Comparison of ENCODE assay signal across 8 mouse cellular contexts in genomic region chr7:63757678-63758239, GRCm38 (mm10).
A peak's percentile ranks its signal among the peaks of the same experiment; 100 is the strongest.
DNase-seq lines count a peak whose midpoint lies in the region; ATAC-seq lines count a peak whose summit lies in the region.

No protein-coding gene starts in this region.

- H3K9me3 ChIP-seq in liver, embryonic 11.5 days (ENCODE audit: control insufficient read depth, low read length), result no peaks in the 10 kb centered on the region
- no peaks in the 10 kb centered on the region for H3K9me3 ChIP-seq in embryonic facial prominence, embryonic 12.5 days
- H3K9me3 ChIP-seq in hindbrain, embryonic 16.5 days (ENCODE audit: control insufficient read depth, low read length), result no peaks in the 10 kb centered on the region

- peak overlapping the region; percentile 59 for H3K4me2 ChIP-seq in liver, embryonic 11.5 days
- H3K4me2 ChIP-seq in embryonic facial prominence, embryonic 12.5 days (replicated peaks), result peak overlapping the region; percentile 67
- peak overlapping the region; percentile 62 for H3K4me2 ChIP-seq in hindbrain, embryonic 16.5 days (ENCODE audit: low read length)

- H3K36me3 ChIP-seq in liver, embryonic 11.5 days (ENCODE audit: control insufficient read depth, insufficient read depth, low read length), result no peaks in the 10 kb centered on the region
- H3K36me3 ChIP-seq in embryonic facial prominence, embryonic 12.5 days, result no peaks in the 10 kb centered on the region
- H3K36me3 ChIP-seq in hindbrain, embryonic 16.5 days (ENCODE audit: control insufficient read depth, insufficient read depth, low read length), result no peaks in the 10 kb centered on the region; the same call in 1 of the 2 replicates

- ATAC-seq in liver, embryonic 11.5 days (replicated peaks; ENCODE audit: low FRiP score), result no peak
- no peak for ATAC-seq in embryonic facial prominence, embryonic 12.5 days (ENCODE audit: insufficient number of reproducible peaks, insufficient read depth, low FRiP score, low TSS enrichment)
- ATAC-seq in hindbrain, embryonic 16.5 days, result no peak

- 1% methylated on average over 64 of the region's 85 CpGs for WGBS in liver, embryonic 11.5 days
- under 1% methylated on average over 63 of the region's 85 CpGs for WGBS in embryonic facial prominence, embryonic 12.5 days
- 2% methylated on average over 65 of the region's 85 CpGs for WGBS in hindbrain, embryonic 16.5 days

- H3K4me3 ChIP-seq in liver, embryonic 11.5 days (ENCODE audit: low read depth, low read length), result peak overlapping the region; percentile 44
- peak overlapping the region; percentile 41 for H3K4me3 ChIP-seq in embryonic facial prominence, embryonic 12.5 days
- H3K4me3 ChIP-seq in hindbrain, embryonic 16.5 days (ENCODE audit: low read length), result peak overlapping the region; percentile 47

- H3K4me1 ChIP-seq in liver, embryonic 11.5 days (replicated peaks; ENCODE audit: control insufficient read depth, insufficient read depth, low read length), result no peaks in the 10 kb centered on the region
- peaks cover 13% of the 10 kb centered on the region for H3K4me1 ChIP-seq in embryonic facial prominence, embryonic 12.5 days
- H3K4me1 ChIP-seq in hindbrain, embryonic 16.5 days (ENCODE audit: control insufficient read depth, insufficient read depth, low read depth, low read length), result peaks cover 24% of the 10 kb centered on the region

- H3K27me3 ChIP-seq in liver, embryonic 11.5 days (replicated peaks; ENCODE audit: control insufficient read depth, insufficient read depth, low read length), result peaks cover 75% of the 10 kb centered on the region
- H3K27me3 ChIP-seq in embryonic facial prominence, embryonic 12.5 days, result peaks cover 91% of the 10 kb centered on the region
- H3K27me3 ChIP-seq in hindbrain, embryonic 16.5 days (replicated peaks; ENCODE audit: control insufficient read depth, insufficient read depth, low read length), result peaks cover 47% of the 10 kb centered on the region

- no peak overlapping the region for H3K9ac ChIP-seq in liver, embryonic 11.5 days (ENCODE audit: low read depth, low read length)
- 0 out of 2 replicates have a peak overlapping the region, but pooled peaks have one; percentile 19 for H3K9ac ChIP-seq in embryonic facial prominence, embryonic 12.5 days
- H3K9ac ChIP-seq in hindbrain, embryonic 16.5 days (ENCODE audit: low read depth, low read length), result peak overlapping the region; percentile 63

- no peak overlapping the region for H3K27ac ChIP-seq in liver, embryonic 11.5 days (ENCODE audit: low read depth, low read length)
- H3K27ac ChIP-seq in embryonic facial prominence, embryonic 12.5 days, result no peak overlapping the region
- 0 out of 2 replicates have a peak overlapping the region, but pooled peaks have one; percentile 8 for H3K27ac ChIP-seq in hindbrain, embryonic 16.5 days (ENCODE audit: low read depth, low read length)

- DNase-seq in liver, embryonic 11.5 days (ENCODE audit: low spot score), result no peak
- no peak for DNase-seq in liver
- peak; percentile 49 for DNase-seq in neural tube, embryonic 10.5 days (ENCODE audit: extremely low spot score, low spot score)
- no peak for DNase-seq in spleen, postnatal 10 days (ENCODE audit: low spot score in 2 of 2)
- no peak for DNase-seq in urinary bladder, postnatal 4 days (ENCODE audit: low spot score in 2 of 2)
- no peak for DNase-seq in left cerebral cortex, adult 18-20 months (ENCODE audit: low spot score in 2 of 2)
